Comparison of ENCODE assay signal across 9 mouse cellular contexts in the genomic region with DNA sequence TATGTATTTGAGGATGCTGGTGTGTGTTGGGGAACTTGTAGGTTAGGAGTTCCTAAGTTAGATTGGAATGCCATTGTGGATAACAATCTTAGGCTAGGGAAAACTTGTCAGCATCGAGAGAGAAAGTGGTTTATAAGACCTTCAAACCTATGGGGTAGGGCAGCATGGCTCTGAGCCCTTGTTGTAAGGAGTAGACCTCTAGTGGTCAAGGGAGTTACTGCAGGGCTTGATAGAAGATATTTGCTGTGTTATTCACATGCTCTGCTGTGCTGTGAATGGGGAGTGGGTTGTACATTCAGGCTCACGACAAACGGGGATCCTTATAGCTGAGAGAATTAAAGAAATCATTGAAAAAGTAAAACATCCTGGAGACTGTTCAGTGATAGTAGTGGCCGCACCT. TPM values are rescaled to one million over a fixed set of nuclear protein-coding genes. Genes with fewer than 3 reads are reported as not detected.
DNase-seq lines count a peak whose midpoint lies in the region; ATAC-seq and TF ChIP-seq lines count a peak whose summit lies in the region.
"Had no signal": no experiment of that assay in that cellular context is flagged by ENCODE, and none has a peak within 500 bp of the region (broad histone marks: within the 10 kb centered on the region; RNA-seq: fewer than 3 reads in every experiment).

No protein-coding gene starts in this region.

- peak; percentile 21 for DNase-seq in forebrain, embryonic 10.5 days (ENCODE audit: extremely low spot score, low spot score)
- DNase-seq in neural tube, embryonic 10.5 days (ENCODE audit: extremely low spot score, low spot score) = peak; percentile 30
- DNase-seq in cerebellum, postnatal 10 days = peak; percentile 84 to 89
- DNase-seq in hindbrain, postnatal 0 days (ENCODE audit: low spot score) = peak; percentile 82
- peak; percentile 70 for DNase-seq in lung, postnatal 0 days (ENCODE audit: low spot score)
- DNase-seq in thymus, postnatal 25 days = peak; percentile 17

- peaks cover 36% of the 10 kb centered on the region for H3K4me1 ChIP-seq in forebrain, embryonic 10.5 days
- peaks cover 33% of the 10 kb centered on the region for H3K4me1 ChIP-seq in forebrain, embryonic 12.5 days
- H3K4me1 ChIP-seq in neural tube, embryonic 15.5 days = peaks cover 36% of the 10 kb centered on the region
- peaks cover 7% of the 10 kb centered on the region; the same call in 1 of the 2 replicates for H3K4me1 ChIP-seq in hindbrain, postnatal 0 days (ENCODE audit: insufficient read depth, low read length)
- H3K4me1 ChIP-seq in lung, postnatal 0 days (ENCODE audit: insufficient read depth, low read depth, low read length) = no peaks in the 10 kb centered on the region

- ATAC-seq in forebrain, embryonic 12.5 days (ENCODE audit: low FRiP score) = no peak
- ATAC-seq in neural tube, embryonic 15.5 days (ENCODE audit: low FRiP score) = no peak
- ATAC-seq in hindbrain, postnatal 0 days = no peak
- ATAC-seq in lung, postnatal 0 days = no peak

- 35% methylated on average over 4 of the region's 4 CpGs for WGBS in forebrain, embryonic 10.5 days
- 32% methylated on average over 4 of the region's 4 CpGs for WGBS in forebrain, embryonic 12.5 days
- 44% methylated on average over 4 of the region's 4 CpGs for WGBS in neural tube, embryonic 15.5 days
- WGBS in hindbrain, postnatal 0 days = 35% methylated on average over 4 of the region's 4 CpGs
- WGBS in lung, postnatal 0 days = 29% methylated on average over 4 of the region's 4 CpGs

- no peak overlapping the region for H3K9ac ChIP-seq in forebrain, embryonic 12.5 days
- no peak overlapping the region for H3K9ac ChIP-seq in neural tube, embryonic 15.5 days (replicated peaks)
- H3K9ac ChIP-seq in hindbrain, postnatal 0 days (replicated peaks; ENCODE audit: low read length) = no peak overlapping the region
- no peak overlapping the region for H3K9ac ChIP-seq in lung, postnatal 0 days (replicated peaks; ENCODE audit: low read depth)
- H3K9ac ChIP-seq: hindbrain, embryonic 15.5 days had no signal

- peak; percentile 91 for TF ChIP-seq CTCF in hindbrain, postnatal 0 days (IDR thresholded peaks at IDR 0.05; ENCODE audit: low read depth)
- TF ChIP-seq CTCF in lung, postnatal 0 days (IDR thresholded peaks at IDR 0.05) = peak; percentile 92

- H3K4me2 ChIP-seq in forebrain, embryonic 12.5 days = no peak overlapping the region
- no peak overlapping the region for H3K4me2 ChIP-seq in neural tube, embryonic 15.5 days
- H3K4me2 ChIP-seq in hindbrain, postnatal 0 days (ENCODE audit: low read depth, low read length) = no peak overlapping the region
- no peak overlapping the region for H3K4me2 ChIP-seq in lung, postnatal 0 days (replicated peaks; ENCODE audit: low read depth, low read length)
- H3K4me2 ChIP-seq: hindbrain, embryonic 15.5 days had no signal

- no peaks in the 10 kb centered on the region for H3K36me3 ChIP-seq in forebrain, embryonic 10.5 days (replicated peaks)
- H3K36me3 ChIP-seq in forebrain, embryonic 12.5 days (replicated peaks) = no peaks in the 10 kb centered on the region
- H3K36me3 ChIP-seq in neural tube, embryonic 15.5 days = no peaks in the 10 kb centered on the region
- H3K36me3 ChIP-seq in hindbrain, postnatal 0 days (ENCODE audit: insufficient read depth, low read length) = no peaks in the 10 kb centered on the region
- H3K36me3 ChIP-seq in lung, postnatal 0 days (ENCODE audit: insufficient read depth, low read length) = no peaks in the 10 kb centered on the region
- H3K36me3 ChIP-seq: hindbrain, embryonic 15.5 days had no signal

- H3K27ac ChIP-seq in forebrain, embryonic 10.5 days = no peak overlapping the region
- H3K27ac ChIP-seq in forebrain, embryonic 12.5 days = no peak overlapping the region
- H3K27ac ChIP-seq in neural tube, embryonic 15.5 days (replicated peaks) = no peak overlapping the region
- H3K27ac ChIP-seq in hindbrain, postnatal 0 days = no peak overlapping the region
- no peak overlapping the region for H3K27ac ChIP-seq in lung, postnatal 0 days (ENCODE audit: low read length)
- H3K27ac ChIP-seq: hindbrain, embryonic 15.5 days had no signal

- no peaks in the 10 kb centered on the region for H3K9me3 ChIP-seq in forebrain, embryonic 10.5 days
- H3K9me3 ChIP-seq in forebrain, embryonic 12.5 days = no peaks in the 10 kb centered on the region
- H3K9me3 ChIP-seq in neural tube, embryonic 15.5 days (replicated peaks) = no peaks in the 10 kb centered on the region
- no peaks in the 10 kb centered on the region for H3K9me3 ChIP-seq in hindbrain, postnatal 0 days (ENCODE audit: low read length)
- no peaks in the 10 kb centered on the region for H3K9me3 ChIP-seq in lung, postnatal 0 days (ENCODE audit: low read length)
- H3K9me3 ChIP-seq: hindbrain, embryonic 15.5 days had no signal

- H3K27me3 ChIP-seq in forebrain, embryonic 10.5 days (ENCODE audit: poor library complexity, severe bottlenecking) = no peaks in the 10 kb centered on the region
- H3K27me3 ChIP-seq in forebrain, embryonic 12.5 days = peaks cover 53% of the 10 kb centered on the region
- no peaks in the 10 kb centered on the region for H3K27me3 ChIP-seq in neural tube, embryonic 15.5 days (replicated peaks)
- no peaks in the 10 kb centered on the region for H3K27me3 ChIP-seq in hindbrain, postnatal 0 days (ENCODE audit: insufficient read depth, low read length)
- H3K27me3 ChIP-seq in lung, postnatal 0 days (replicated peaks; ENCODE audit: insufficient read depth, low read length) = no peaks in the 10 kb centered on the region
- H3K27me3 ChIP-seq: hindbrain, embryonic 15.5 days had no signal

- H3K4me3 ChIP-seq in forebrain, embryonic 10.5 days = no peak overlapping the region
- no peak overlapping the region for H3K4me3 ChIP-seq in forebrain, embryonic 12.5 days (replicated peaks)
- H3K4me3 ChIP-seq in neural tube, embryonic 15.5 days (replicated peaks) = no peak overlapping the region
- no peak overlapping the region for H3K4me3 ChIP-seq in hindbrain, postnatal 0 days (ENCODE audit: low read length)
- no peak overlapping the region for H3K4me3 ChIP-seq in lung, postnatal 0 days (ENCODE audit: low read depth, low read length)
- H3K4me3 ChIP-seq: hindbrain, embryonic 15.5 days had no signal

- no peak for TF ChIP-seq EP300 in lung, postnatal 0 days (IDR thresholded peaks at IDR 0.05)

RNA-seq across cellular contexts. Expression of a gene that starts 35.8 kb away (rescaled TPM):
- 5.6 and 5.7 TPM in 2 replicates for polyA plus RNA-seq in forebrain, embryonic 10.5 days (2016; fragmentation: Nextera tagmentation; extraction: Ambion mirVana)
- 6.2 and 7.3 TPM in 2 replicates for polyA plus RNA-seq in forebrain, embryonic 12.5 days (2016; fragmentation: Nextera tagmentation; extraction: Ambion mirVana)
- polyA plus RNA-seq in neural tube, embryonic 15.5 days (2015; fragmentation: Nextera tagmentation; extraction: Ambion mirVana) = 17.3 and 18.1 TPM in 2 replicates
- 27.5 and 30.0 TPM in 2 replicates for total RNA-seq in hindbrain, postnatal 0 days (2014; rRNA removed)
- 57.2 and 59.4 TPM in 2 replicates for polyA plus RNA-seq in hindbrain, postnatal 0 days (2015; fragmentation: Nextera tagmentation; extraction: Ambion mirVana)
- polyA plus RNA-seq in lung, postnatal 0 days (2015; fragmentation: Nextera tagmentation; extraction: Ambion mirVana) = 18.8 and 20.6 TPM in 2 replicates

Comparison
In these comparisons a context has a peak if more than half of its experiments do, and no peak if none do; other contexts are left out.
1. DNase-seq: peak in every context shown above with its lines; median percentile 86 in cerebellum, postnatal 10 days; 82 in hindbrain, postnatal 0 days; 70 in lung, postnatal 0 days; 30 in neural tube, embryonic 10.5 days; 21 in forebrain, embryonic 10.5 days; 17 in thymus, postnatal 25 days.